Mouse (Mus musculus) urinary bladder, postnatal 4 days (tissue): ENCODE results near the gene Dapk1.
A peak's percentile ranks its signal among the peaks of the same experiment; 100 is the strongest.

Experiments used
- DNase-seq, 2 experiments: peaks; one replicate each; pipeline ENCODE4 v3.0.0; 2021 to 2022; ENCODE audit warnings: low spot score in 2 of 2

Gene Dapk1

GRCm38 (mm10) chr13:60695186-60695980 lies 93.6 kb downstream of the Dapk1 start:
- no peak for DNase-seq

- DNase-seq, result no peak
Observed at GRCm38 (mm10) chr13:60696323-60696722, 94.6 kb downstream of the Dapk1 start.

- DNase-seq, result no peak
Observed at GRCm38 (mm10) chr13:60696741-60697140, 95.0 kb downstream of the Dapk1 start.

GRCm38 (mm10) chr13:60698021-60698420 lies 96.3 kb downstream of the Dapk1 start:
- no peak for DNase-seq

GRCm38 (mm10) chr13:60701671-60702171 lies 100.0 kb downstream of the Dapk1 start:
- no peak for DNase-seq

GRCm38 (mm10) chr13:60707541-60708468 lies 106.1 kb downstream of the Dapk1 start:
- DNase-seq, result no peak

GRCm38 (mm10) chr13:60709136-60709535 lies 107.4 kb downstream of the Dapk1 start:
- no peak for DNase-seq

GRCm38 (mm10) chr13:60710963-60711362 lies 109.2 kb downstream of the Dapk1 start:
- no peak for DNase-seq

GRCm38 (mm10) chr13:60713537-60713936 lies 111.8 kb downstream of the Dapk1 start:
- no peak for DNase-seq

GRCm38 (mm10) chr13:60716107-60716506 lies 114.4 kb downstream of the Dapk1 start:
- no peak for DNase-seq

- no peak for DNase-seq
Observed at GRCm38 (mm10) chr13:60717421-60717820, 115.7 kb downstream of the Dapk1 start.

- no peak for DNase-seq
Observed at GRCm38 (mm10) chr13:60719581-60719980, 117.8 kb downstream of the Dapk1 start.

GRCm38 (mm10) chr13:60722763-60723162 lies 121.0 kb downstream of the Dapk1 start:
- no peak for DNase-seq

GRCm38 (mm10) chr13:60728276-60729054 lies 126.7 kb downstream of the Dapk1 start:
- DNase-seq, result no peak

GRCm38 (mm10) chr13:60729055-60729402 lies 127.3 kb downstream of the Dapk1 start:
- no peak for DNase-seq

- no peak for DNase-seq
Observed at GRCm38 (mm10) chr13:60730587-60730986, 128.8 kb downstream of the Dapk1 start.

- no peak for DNase-seq
Observed at GRCm38 (mm10) chr13:60731001-60731400, 129.3 kb downstream of the Dapk1 start.

GRCm38 (mm10) chr13:60735306-60735705 lies 133.6 kb downstream of the Dapk1 start:
- no peak for DNase-seq

- no peak for DNase-seq
Observed at GRCm38 (mm10) chr13:60736421-60737105, 134.8 kb downstream of the Dapk1 start.

- peak; percentile 78 to 86 for DNase-seq
Observed at GRCm38 (mm10) chr13:60737632-60738324, 136.0 kb downstream of the Dapk1 start.

- peak; percentile 50 to 77 for DNase-seq
Observed at GRCm38 (mm10) chr13:60738429-60738828, 136.7 kb downstream of the Dapk1 start.
